Mouse (Mus musculus): ENCODE measurements around the gene Chaf1a. TPM values are rescaled to one million over a fixed set of nuclear protein-coding genes. Genes with fewer than 3 reads are reported as not detected.

The Chaf1a gene
- polyA plus RNA-seq (2012; rRNA removed): 5.3 TPM in 2 replicates

GRCm38 (mm10) chr17:56040030-56040856 is at the start of gene Chaf1a:
Gene Chaf1a (plus strand): TSS chr17:56040439.

GRCm38 (mm10) chr17:56005415-56006061 is 34.7 kb upstream of the Chaf1a start, which contains the start of the genes Stap2 and Mpnd:
Gene Stap2 (minus strand): TSS chr17:56005584.
Gene Mpnd (plus strand): TSS chr17:56005711.

GRCm38 (mm10) chr17:56036176-56036900 is 3.9 kb upstream of the Chaf1a start, which contains the start of gene Sh3gl1:
Gene Sh3gl1 (minus strand): TSS chr17:56036635.

GRCm38 (mm10) chr17:56074827-56075208 is 34.6 kb downstream of the Chaf1a start, which contains the start of gene Ubxn6:
Gene Ubxn6 (minus strand): TSS chr17:56075028.

GRCm38 (mm10) chr17:56078880-56079795 is 38.9 kb downstream of the Chaf1a start, which contains the start of gene Hdgfl2:
Gene Hdgfl2 (plus strand): TSS chr17:56079634.

GRCm38 (mm10) chr17:56109219-56110051 is 69.2 kb downstream of the Chaf1a start, which contains the start of gene Plin4:
Gene Plin4 (minus strand): TSS chr17:56109803.

GRCm38 (mm10) chr17:56117251-56117710 is 77.0 kb downstream of the Chaf1a start, which contains the start of gene Plin5:
Gene Plin5 (minus strand): TSS chr17:56117596.

GRCm38 (mm10) chr17:56121826-56122225 is 81.6 kb downstream of the Chaf1a start, which contains the start of gene Lrg1:
Gene Lrg1 (minus strand): TSS chr17:56122001.

Other genes with a start within 250 kb of the Chaf1a start
- 4.8 and 5.3 TPM in 2 replicates for gene Zfp119a, start 161.5 kb upstream of the Chaf1a start, polyA plus RNA-seq (2012; rRNA removed)
- 8.7 and 9.5 TPM in 2 replicates for gene Zfp959, start 148.3 kb upstream of the Chaf1a start, polyA plus RNA-seq (2012; rRNA removed)
- gene Zfp119b, start 90.9 kb upstream of the Chaf1a start, polyA plus RNA-seq (2012; rRNA removed): 3.4 TPM in 2 replicates
- gene Ebi3, start 87.8 kb upstream of the Chaf1a start, polyA plus RNA-seq (2012; rRNA removed): 6.0 and 6.1 TPM in 2 replicates
- 12.9 and 13.3 TPM in 2 replicates for gene Yju2, start 81.3 kb upstream of the Chaf1a start, polyA plus RNA-seq (2012; rRNA removed)
- gene Shd, start 70.0 kb upstream of the Chaf1a start, polyA plus RNA-seq (2012; rRNA removed): 179 and 193 TPM in 2 replicates
- 171 and 177 TPM in 2 replicates for gene Fsd1, start 53.9 kb upstream of the Chaf1a start, polyA plus RNA-seq (2012; rRNA removed)
- 6.9 and 7.3 TPM in 2 replicates for gene Stap2, start 34.9 kb upstream of the Chaf1a start, polyA plus RNA-seq (2012; rRNA removed)
- 185 and 189 TPM in 2 replicates for gene Mpnd, start 34.7 kb upstream of the Chaf1a start, polyA plus RNA-seq (2012; rRNA removed)
- 86.0 and 90.7 TPM in 2 replicates for gene Sh3gl1, start 3.8 kb upstream of the Chaf1a start, polyA plus RNA-seq (2012; rRNA removed)
- 105 and 110 TPM in 2 replicates for gene Ubxn6, start 34.6 kb downstream of the Chaf1a start, polyA plus RNA-seq (2012; rRNA removed)
- 124 and 126 TPM in 2 replicates for gene Hdgfl2, start 39.2 kb downstream of the Chaf1a start, polyA plus RNA-seq (2012; rRNA removed)
- gene Plin4, start 69.4 kb downstream of the Chaf1a start, polyA plus RNA-seq (2012; rRNA removed): 0.66 and 0.68 TPM in 2 replicates
- 1.9 and 2.1 TPM in 2 replicates for gene Plin5, start 77.2 kb downstream of the Chaf1a start, polyA plus RNA-seq (2012; rRNA removed)
- gene Lrg1, start 81.6 kb downstream of the Chaf1a start, polyA plus RNA-seq (2012; rRNA removed): 0.06 and 0.41 TPM in 2 replicates
- 45.5 and 51.8 TPM in 2 replicates for gene Sema6b, start 99.9 kb downstream of the Chaf1a start, polyA plus RNA-seq (2012; rRNA removed)
- gene Tnfaip8l1, start 122.0 kb downstream of the Chaf1a start, polyA plus RNA-seq (2012; rRNA removed): 9.4 and 10.4 TPM in 2 replicates
- gene Mydgf, start 143.5 kb downstream of the Chaf1a start, polyA plus RNA-seq (2012; rRNA removed): 47.7 and 52.9 TPM in 2 replicates
- gene Dpp9, start 178.5 kb downstream of the Chaf1a start, polyA plus RNA-seq (2012; rRNA removed): 40.3 and 41.4 TPM in 2 replicates
- 24.0 and 24.1 TPM in 2 replicates for gene Fem1a, start 216.4 kb downstream of the Chaf1a start, polyA plus RNA-seq (2012; rRNA removed)
- 2.3 and 2.7 TPM in 2 replicates for gene Ticam1, start 236.3 kb downstream of the Chaf1a start, polyA plus RNA-seq (2012; rRNA removed)

All from central nervous system, embryonic 18 days (tissue).